Mouse (Mus musculus): ENCODE data around the gene Rbms1.
"Not testable (repeated sequence)": the region's sequence is repeated elsewhere in the genome, so short reads cannot be mapped to it uniquely, and the experiment has no call there.

Rbms1 gene

GRCm38 (mm10) chr2:60851057-60851718 lies 111.8 kb downstream of the Rbms1 start:
- in situ Hi-C loops (cut with MboI; ENCODE audit: low sequenced_read_pairs) = no loop called here

- in situ Hi-C loops (cut with MboI; ENCODE audit: low sequenced_read_pairs) = no loop called here
Observed at GRCm38 (mm10) chr2:60848478-60848877, 114.5 kb downstream of the Rbms1 start.

GRCm38 (mm10) chr2:60847984-60848383 lies 115.0 kb downstream of the Rbms1 start:
- in situ Hi-C loops (cut with MboI; ENCODE audit: low sequenced_read_pairs) = no loop called here

- in situ Hi-C loops (cut with MboI; ENCODE audit: low sequenced_read_pairs) = no loop called here
Observed at GRCm38 (mm10) chr2:60845316-60845894, 117.6 kb downstream of the Rbms1 start.

GRCm38 (mm10) chr2:60844259-60844658 lies 118.7 kb downstream of the Rbms1 start:
- in situ Hi-C loops (cut with MboI; ENCODE audit: low sequenced_read_pairs) = no loop called here

GRCm38 (mm10) chr2:60843633-60844032 lies 119.4 kb downstream of the Rbms1 start:
- in situ Hi-C loops (cut with MboI; ENCODE audit: low sequenced_read_pairs) = no loop called here

- in situ Hi-C loops (cut with MboI; ENCODE audit: low sequenced_read_pairs) = no loop called here
Observed at GRCm38 (mm10) chr2:60842976-60843375, 120.0 kb downstream of the Rbms1 start.

- in situ Hi-C loops (cut with MboI; ENCODE audit: low sequenced_read_pairs) = no loop called here
Observed at GRCm38 (mm10) chr2:60840922-60841321, 122.1 kb downstream of the Rbms1 start.

GRCm38 (mm10) chr2:60839498-60839897 lies 123.5 kb downstream of the Rbms1 start:
- in situ Hi-C loops (cut with MboI; ENCODE audit: low sequenced_read_pairs) = no loop called here

GRCm38 (mm10) chr2:60838856-60839255 lies 124.1 kb downstream of the Rbms1 start:
- in situ Hi-C loops (cut with MboI; ENCODE audit: low sequenced_read_pairs) = no loop called here

- in situ Hi-C loops (cut with MboI; ENCODE audit: low sequenced_read_pairs) = no loop called here
Observed at GRCm38 (mm10) chr2:60837616-60838015, 125.4 kb downstream of the Rbms1 start.

- in situ Hi-C loops (cut with MboI; ENCODE audit: low sequenced_read_pairs) = no loop called here
Observed at GRCm38 (mm10) chr2:60836237-60836636, 126.8 kb downstream of the Rbms1 start.

- in situ Hi-C loops (cut with MboI; ENCODE audit: low sequenced_read_pairs) = no loop called here
Observed at GRCm38 (mm10) chr2:60834293-60834692, 128.7 kb downstream of the Rbms1 start.

- in situ Hi-C loops (cut with MboI; ENCODE audit: low sequenced_read_pairs) = no loop called here
Observed at GRCm38 (mm10) chr2:60832254-60832653, 130.7 kb downstream of the Rbms1 start.

- in situ Hi-C loops (cut with MboI; ENCODE audit: low sequenced_read_pairs) = not testable (repeated sequence)
Observed at GRCm38 (mm10) chr2:60830464-60830863, 132.5 kb downstream of the Rbms1 start.

GRCm38 (mm10) chr2:60828908-60829462 lies 134.0 kb downstream of the Rbms1 start:
- in situ Hi-C loops (cut with MboI; ENCODE audit: low sequenced_read_pairs) = no loop called here

GRCm38 (mm10) chr2:60827152-60827428 lies 135.9 kb downstream of the Rbms1 start:
- in situ Hi-C loops (cut with MboI; ENCODE audit: low sequenced_read_pairs) = no loop called here

GRCm38 (mm10) chr2:60826406-60827151 lies 136.4 kb downstream of the Rbms1 start:
- in situ Hi-C loops (cut with MboI; ENCODE audit: low sequenced_read_pairs) = no loop called here

- in situ Hi-C loops (cut with MboI; ENCODE audit: low sequenced_read_pairs) = no loop called here
Observed at GRCm38 (mm10) chr2:60825690-60826089, 137.3 kb downstream of the Rbms1 start.

GRCm38 (mm10) chr2:60821635-60822034 lies 141.4 kb downstream of the Rbms1 start:
- in situ Hi-C loops (cut with MboI; ENCODE audit: low sequenced_read_pairs) = no loop called here

- in situ Hi-C loops (cut with MboI; ENCODE audit: low sequenced_read_pairs) = no loop called here
Observed at GRCm38 (mm10) chr2:60818632-60819031, 144.4 kb downstream of the Rbms1 start.

GRCm38 (mm10) chr2:60816307-60816706 lies 146.7 kb downstream of the Rbms1 start:
- in situ Hi-C loops (cut with MboI; ENCODE audit: low sequenced_read_pairs) = no loop called here

All from CH12F3 (cell line).